Mouse (Mus musculus) MEL (cell line): ENCODE results near the gene Shroom4.

Experiments
- BHLHE40 ChIP-seq: IDR thresholded peaks from 2 replicates; pipeline ENCODE4 v1.6.1; 2012; ENCODE audit warnings: low read depth, mild to moderate bottlenecking, inconsistent platforms, low read length, improper control_type of control experiment, borderline replicate concordance
- CTCF ChIP-seq, 3 experiments: IDR thresholded peaks in 2 of 3; conservative IDR thresholded peaks in 1 of 3; 2 replicates each; pipeline ENCODE4 v1.5.1; 2011 to 2012; ENCODE audit warnings: low read length in 3 of 3, low read depth in 2 of 3, mild to moderate bottlenecking in 2 of 3, improper control_type of control experiment in 1 of 3, inconsistent platforms in 1 of 3, mixed read lengths in 1 of 3, moderate library complexity in 1 of 3; ENCODE audit not compliant: control insufficient read depth in 1 of 3, insufficient read depth in 1 of 3, poor library complexity in 1 of 3, severe bottlenecking in 1 of 3
- E2F4 ChIP-seq: IDR thresholded peaks from 2 replicates; pipeline ENCODE4 v1.6.1; 2011; ENCODE audit warnings: low read depth, low read length, improper control_type of control experiment, borderline replicate concordance
- ELF1 ChIP-seq: IDR thresholded peaks from 2 replicates; pipeline ENCODE4 v1.6.1; 2014; ENCODE audit warnings: low read depth, mild to moderate bottlenecking, inconsistent platforms, low read length, improper control_type of control experiment, moderate library complexity
- EP300 ChIP-seq, 2 experiments: IDR thresholded peaks; 2 replicates each; pipeline ENCODE4 v1.6.1; 2011; ENCODE audit warnings: improper control_type of control experiment in 2 of 2, low read length in 2 of 2, low read depth in 1 of 2, mild to moderate bottlenecking in 1 of 2
- GATA1 ChIP-seq: IDR thresholded peaks from 2 replicates; pipeline ENCODE4 v1.6.1; 2011; ENCODE audit warnings: low read depth, low read length, improper control_type of control experiment
- MAFK ChIP-seq: IDR thresholded peaks from 2 replicates; pipeline ENCODE4 v1.6.1; 2011; ENCODE audit warnings: low read depth, mild to moderate bottlenecking, low read length, improper control_type of control experiment, borderline replicate concordance
- MYC ChIP-seq: IDR thresholded peaks from 2 replicates; pipeline ENCODE4 v1.6.1; 2011; ENCODE audit warnings: low read depth, mild to moderate bottlenecking, low read length, improper control_type of control experiment, moderate library complexity
- NRF1 ChIP-seq: IDR thresholded peaks from 2 replicates; pipeline ENCODE4 v1.6.1; 2014; ENCODE audit warnings: low read depth, mild to moderate bottlenecking, inconsistent platforms, low read length, improper control_type of control experiment, moderate library complexity; ENCODE audit not compliant: poor library complexity, insufficient read depth, severe bottlenecking
- POLR2A ChIP-seq, 2 experiments: IDR thresholded peaks; 2 replicates each; pipeline ENCODE4 v1.6.1; 2011 to 2012; ENCODE audit warnings: low read length in 2 of 2, mild to moderate bottlenecking in 2 of 2, control low read depth in 1 of 2, improper control_type of control experiment in 1 of 2, low read depth in 1 of 2, moderate library complexity in 1 of 2; ENCODE audit not compliant: control insufficient read depth in 1 of 2, insufficient read depth in 1 of 2, poor library complexity in 1 of 2
- POLR2AphosphoS2 ChIP-seq: IDR thresholded peaks from 2 replicates; pipeline ENCODE4 v1.6.1; 2011; ENCODE audit warnings: low read length, improper control_type of control experiment
- USF1 ChIP-seq: IDR thresholded peaks from 2 replicates; pipeline ENCODE4 v1.6.1; 2014; ENCODE audit warnings: low read depth, mild to moderate bottlenecking, inconsistent platforms, low read length, improper control_type of control experiment, moderate library complexity

DNA sequence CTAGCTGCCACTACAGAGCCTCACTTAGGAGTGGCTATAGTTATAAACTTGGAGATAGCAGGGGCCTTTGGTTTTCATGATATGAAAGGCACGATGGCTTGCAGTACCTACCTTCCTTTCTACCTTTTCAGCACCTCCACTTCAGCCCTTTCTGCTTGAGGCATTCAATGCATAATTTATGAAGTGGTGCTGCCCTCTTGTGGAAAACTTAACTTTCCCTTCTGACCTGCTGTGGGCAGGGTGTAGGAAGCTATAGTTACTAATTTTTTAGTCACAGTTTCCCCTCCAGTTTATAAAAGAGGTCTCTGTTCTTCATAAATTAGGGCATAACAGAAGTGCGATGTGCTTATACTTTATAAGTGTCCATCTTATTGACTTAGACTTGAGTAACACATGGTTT lies 123.3 kb downstream of the Shroom4 start:
- TF ChIP-seq EP300 (IDR thresholded peaks at IDR 0.05; ENCODE audit: low read depth in 1 of 2, low read length in 2 of 2) (no peak), POLR2A (IDR thresholded peaks at IDR 0.05; ENCODE audit: control insufficient read depth in 1 of 2, insufficient read depth in 1 of 2, low read depth in 1 of 2, low read length in 2 of 2, poor library complexity in 1 of 2) (no peak), MYC (no peak), ELF1 (no peak), CTCF (IDR thresholded peaks at IDR 0.05 in 2 of 3, conservative IDR thresholded peaks at IDR 0.05 in 1 of 3; ENCODE audit: control insufficient read depth in 1 of 3, insufficient read depth in 1 of 3, low read depth in 2 of 3, low read length in 3 of 3, poor library complexity in 1 of 3, severe bottlenecking in 1 of 3) (no peak; a peak in 1 of 6 replicates), NRF1 (no peak), BHLHE40 (no peak), MAFK (no peak), E2F4 (no peak), USF1 (no peak), GATA1 (no peak), POLR2AphosphoS2 (no peak)
